Mouse (Mus musculus) forebrain, embryonic 15.5 days (tissue): ENCODE results near the gene Tril. TPM values are rescaled to one million over a fixed set of nuclear protein-coding genes. Genes with fewer than 3 reads are reported as not detected.

Experiments
- ATAC-seq: fragments of 200-750 bp; cut with Nextera tagmentation; replicated peaks from 2 replicates; pipeline ENCODE4 v1.8.0; 2017; ENCODE audit warnings: mild to moderate bottlenecking, moderate TSS enrichment, moderate library complexity
- H3K27ac ChIP-seq: fragments of 300-500 bp; sonication (generic); replicated peaks from 2 replicates; pipeline ENCODE4 v1.5.1; 2015; ENCODE audit warnings: mild to moderate bottlenecking, inconsistent platforms
- H3K27me3 ChIP-seq: fragments of 300-500 bp; sonication (generic); 2 replicates; pipeline ENCODE4 v1.6.1; 2015; ENCODE audit warnings: inconsistent platforms
- H3K36me3 ChIP-seq: fragments of 300-500 bp; sonication (generic); 2 replicates; pipeline ENCODE4 v1.6.1; 2015; ENCODE audit warnings: mild to moderate bottlenecking, inconsistent platforms
- H3K4me1 ChIP-seq: fragments of 300-500 bp; sonication (generic); 2 replicates; pipeline ENCODE4 v1.6.1; 2015; ENCODE audit warnings: inconsistent platforms
- H3K4me2 ChIP-seq: fragments of 300-500 bp; sonication (generic); replicated peaks from 2 replicates; pipeline ENCODE4 v1.6.1; 2015; ENCODE audit warnings: mild to moderate bottlenecking, inconsistent platforms
- H3K4me3 ChIP-seq: fragments of 300-500 bp; sonication (generic); 2 replicates; pipeline ENCODE4 v1.5.1; 2015; ENCODE audit warnings: mild to moderate bottlenecking, inconsistent platforms
- H3K9ac ChIP-seq: fragments of 300-500 bp; sonication (generic); replicated peaks from 2 replicates; pipeline ENCODE4 v1.6.1; 2015; ENCODE audit warnings: mild to moderate bottlenecking, inconsistent platforms
- H3K9me3 ChIP-seq: fragments of 300-500 bp; sonication (generic); 2 replicates; pipeline ENCODE4 v1.6.1; 2016; ENCODE audit warnings: inconsistent platforms
- WGBS: fragments of 180-500 bp; shearing (Covaris S2); methylation state at CpG from one replicate; pipeline ENCODE4 v1.1.7; 2015; ENCODE audit warnings: mixed read lengths; 5-methylcytosine and 5-hydroxymethylcytosine counted together
- polyA plus RNA-seq: library from polyadenylated mRNA; unstranded; fragments of >200 nt; fragmentation: Nextera tagmentation; extraction: Ambion mirVana; gene quantifications from 2 replicates; pipeline ENCODE4 v1.2.1, GENCODE M21; 2015

Gene Tril
- polyA plus RNA-seq, 1 experiment from 2014 or later, result 7.6 TPM

GRCm38 (mm10) chr6:53779526-53779925 lies 41.1 kb downstream of the Tril start:
- H3K4me2 ChIP-seq, result no peak overlapping the region
- H3K27me3 ChIP-seq, result no peaks in the 10 kb centered on the region
- no peak overlapping the region for H3K4me3 ChIP-seq
- no peak overlapping the region for H3K9ac ChIP-seq
- WGBS, result 49% methylated on average over 7 of the region's 7 CpGs
- no peaks in the 10 kb centered on the region for H3K9me3 ChIP-seq
- H3K27ac ChIP-seq, result no peak overlapping the region
- ATAC-seq, result no peak
- 0 out of 2 replicates have a peak, but pooled peaks cover 5% of the 10 kb centered on the region for H3K4me1 ChIP-seq
- H3K36me3 ChIP-seq, result no peaks in the 10 kb centered on the region

- Histone ChIP-seq H3K27me3 (no peaks in the 10 kb centered on the region), H3K9me3 (no peaks in the 10 kb centered on the region), H3K27ac (no peak overlapping the region), H3K9ac (no peak overlapping the region), H3K36me3 (no peaks in the 10 kb centered on the region), H3K4me2 (no peak overlapping the region), H3K4me3 (no peak overlapping the region), H3K4me1 (0 out of 2 replicates have a peak, but pooled peaks cover 5% of the 10 kb centered on the region)
- 82% methylated on average over 8 of the region's 8 CpGs for WGBS
- ATAC-seq, result no peak
Measured at GRCm38 (mm10) chr6:53778424-53778955, 42.1 kb downstream of the Tril start.

DNA sequence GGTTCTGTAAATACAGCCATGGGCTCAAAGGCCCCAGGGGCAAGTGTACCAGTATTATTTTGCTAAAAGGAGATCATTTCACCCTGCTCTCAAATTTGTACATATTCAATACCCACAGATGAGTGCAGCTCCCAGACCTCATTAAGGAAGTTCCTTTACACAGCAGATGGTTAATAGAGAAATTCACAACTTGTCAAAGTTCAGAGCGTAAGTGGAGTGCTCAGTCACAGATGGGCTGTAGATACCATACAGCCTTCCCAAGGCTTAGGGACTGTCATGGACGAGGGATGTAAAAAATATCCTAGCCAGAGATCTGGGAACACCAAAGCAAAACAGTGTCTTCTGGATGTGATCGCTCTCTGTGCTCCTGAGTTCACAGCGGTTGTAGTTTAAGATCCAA lies 52.4 kb downstream of the Tril start:
- no peak overlapping the region for H3K4me3 ChIP-seq
- no peaks in the 10 kb centered on the region for H3K4me1 ChIP-seq
- no peaks in the 10 kb centered on the region for H3K9me3 ChIP-seq
- ATAC-seq, result no peak
- 63% methylated on average over 4 of the region's 4 CpGs for WGBS
- no peaks in the 10 kb centered on the region for H3K27me3 ChIP-seq
- H3K36me3 ChIP-seq, result no peaks in the 10 kb centered on the region
- H3K4me2 ChIP-seq, result no peak overlapping the region
- no peak overlapping the region for H3K27ac ChIP-seq
- no peak overlapping the region for H3K9ac ChIP-seq

DNA sequence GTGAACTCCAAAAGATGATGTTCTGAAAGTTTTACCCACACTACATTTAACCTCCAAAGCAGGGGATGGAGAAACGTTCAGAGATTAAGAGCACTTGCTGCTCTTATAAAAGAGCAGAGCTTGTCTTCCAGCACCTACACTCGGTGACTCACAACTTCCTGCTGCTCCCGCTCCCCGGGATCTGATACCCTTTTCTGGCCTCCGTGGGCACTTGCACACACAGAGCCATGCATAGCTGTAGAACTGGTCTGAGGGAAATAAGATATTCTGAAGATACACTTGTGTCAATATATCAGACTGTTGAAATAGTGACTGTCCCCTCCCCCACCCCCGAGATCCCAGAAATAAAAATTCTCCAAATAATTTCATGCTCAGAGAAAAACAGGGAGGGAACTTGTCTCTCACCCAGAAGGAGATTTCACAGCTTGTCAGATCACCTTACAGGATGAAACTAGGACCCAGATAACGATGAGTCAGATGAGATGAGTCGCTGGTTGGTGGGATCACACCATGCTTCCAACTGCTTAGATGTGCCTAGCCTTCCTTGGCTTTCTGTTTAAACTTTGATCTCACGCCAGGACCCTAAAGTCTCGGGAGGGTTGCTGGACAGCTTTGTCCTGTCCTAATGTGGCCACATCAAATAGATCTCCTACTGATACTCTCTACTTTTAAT lies 54.3 kb downstream of the Tril start:
- H3K4me1 ChIP-seq, result no peaks in the 10 kb centered on the region
- no peaks in the 10 kb centered on the region for H3K36me3 ChIP-seq
- H3K4me2 ChIP-seq, result no peak overlapping the region
- H3K4me3 ChIP-seq, result no peak overlapping the region
- no peak overlapping the region for H3K9ac ChIP-seq
- H3K27me3 ChIP-seq, result no peaks in the 10 kb centered on the region
- 73% methylated on average over 10 of the region's 10 CpGs for WGBS
- H3K9me3 ChIP-seq, result no peaks in the 10 kb centered on the region
- no peak overlapping the region for H3K27ac ChIP-seq
- no peak for ATAC-seq

DNA sequence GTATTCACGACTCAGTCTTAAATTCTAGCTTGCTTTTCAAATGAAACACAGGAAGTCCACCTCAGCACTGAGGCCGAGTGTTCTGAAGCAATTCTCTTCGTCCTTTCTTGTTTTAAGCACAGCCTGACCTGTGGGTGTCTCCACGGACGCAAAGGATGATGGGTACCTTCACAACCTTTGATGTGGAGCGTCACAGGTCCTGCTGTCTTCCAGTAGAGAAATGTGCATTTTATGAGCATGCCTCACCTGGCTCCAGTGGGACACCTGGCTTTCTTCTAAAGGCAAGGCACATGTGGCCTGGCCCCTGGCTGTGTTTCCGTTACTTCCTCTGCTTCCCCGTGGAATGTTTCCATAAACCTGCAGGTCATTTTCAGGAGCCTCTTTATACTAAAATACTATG lies 54.9 kb downstream of the Tril start:
- Histone ChIP-seq H3K9me3 (no peaks in the 10 kb centered on the region), H3K4me3 (no peak overlapping the region), H3K9ac (no peak overlapping the region), H3K27ac (no peak overlapping the region), H3K27me3 (no peaks in the 10 kb centered on the region), H3K36me3 (no peaks in the 10 kb centered on the region), H3K4me2 (no peak overlapping the region), H3K4me1 (peaks cover 4% of the 10 kb centered on the region; the same call in 1 of the 2 replicates)
- ATAC-seq, result no peak
- 69% methylated on average over 8 of the region's 8 CpGs for WGBS

Other genes starting within 250 kb of the Tril start
- not detected in 2 replicates for gene Cpvl, start 157.8 kb upstream of the Tril start, polyA plus RNA-seq
- gene Chn2, start 218.7 kb upstream of the Tril start, polyA plus RNA-seq, result 41.6 and 46.2 TPM in 2 replicates